Mouse (Mus musculus) hindbrain, postnatal 0 days (tissue): ENCODE results near the gene Pltp. TPM values are rescaled to one million over a fixed set of nuclear protein-coding genes. Genes with fewer than 3 reads are reported as not detected.
A peak's percentile ranks its signal among the peaks of the same experiment; 100 is the strongest.

ENCODE experiments used
- ATAC-seq: fragments of 200-750 bp; cut with Nextera tagmentation; 2 replicates; pipeline ENCODE4 v1.8.0; 2017; ENCODE audit warnings: mild to moderate bottlenecking, moderate TSS enrichment, moderate library complexity
- DNase-seq: peaks from one replicate; pipeline ENCODE4 v3.0.0-alpha.2; 2015; ENCODE audit warnings: low spot score
- H3K27ac ChIP-seq: fragments of 300-500 bp; sonication (generic); 2 replicates; pipeline ENCODE4 v1.5.1; 2014; ENCODE audit warnings: mild to moderate bottlenecking
- H3K27me3 ChIP-seq: fragments of 300-500 bp; sonication (generic); 2 replicates; pipeline ENCODE4 v1.6.1; 2014; ENCODE audit warnings: low read length, mixed read lengths; ENCODE audit not compliant: insufficient read depth
- H3K36me3 ChIP-seq: fragments of 300-500 bp; sonication (generic); 2 replicates; pipeline ENCODE4 v1.6.1; 2014; ENCODE audit warnings: low read length, mixed read lengths; ENCODE audit not compliant: insufficient read depth
- H3K4me1 ChIP-seq: fragments of 300-500 bp; sonication (generic); 2 replicates; pipeline ENCODE4 v1.6.1; 2014; ENCODE audit warnings: antibody characterized with exemption, low read length, mixed read lengths; ENCODE audit not compliant: insufficient read depth
- H3K4me2 ChIP-seq: fragments of 300-500 bp; sonication (generic); 2 replicates; pipeline ENCODE4 v1.6.1; 2014; ENCODE audit warnings: low read depth, mild to moderate bottlenecking, low read length, moderate library complexity, mixed read lengths
- H3K4me3 ChIP-seq: fragments of 300-500 bp; sonication (generic); 2 replicates; pipeline ENCODE4 v1.5.1; 2014; ENCODE audit warnings: low read length
- H3K9ac ChIP-seq: fragments of 300-500 bp; sonication (generic); replicated peaks from 2 replicates; pipeline ENCODE4 v1.6.1; 2014; ENCODE audit warnings: mild to moderate bottlenecking, low read length, moderate library complexity, mixed read lengths
- H3K9me3 ChIP-seq: fragments of 300-500 bp; sonication (generic); 2 replicates; pipeline ENCODE4 v1.6.1; 2016; ENCODE audit warnings: low read length, mixed read lengths
- CTCF ChIP-seq: IDR thresholded peaks from 2 replicates; pipeline ENCODE4 v1.5.1; 2016; ENCODE audit warnings: antibody characterized with exemption, control low read depth, low read depth
- WGBS: fragments of 180-500 bp; shearing (Covaris S2); extraction: QIAGEN DNeasy Blood & Tissue Kit; methylation state at CpG from one replicate; pipeline ENCODE4 v1.1.7; 2014; 5-methylcytosine and 5-hydroxymethylcytosine counted together
- polyA plus RNA-seq: library from polyadenylated mRNA; unstranded; fragments of >200 nt; fragmentation: Nextera tagmentation; extraction: Ambion mirVana; gene quantifications from 2 replicates; pipeline ENCODE4 v1.2.1, GENCODE M21; 2015
- total RNA-seq: library from RNA; depleted of rRNA; stranded (reverse); fragments of >200 nt; gene quantifications from 2 replicates; pipeline ENCODE4 v1.2.3, GENCODE M21; 2014

Gene Pltp
- total and polyA plus RNA-seq, 2 experiments from 2014 or later: 88.7 to 117 TPM

DNA sequence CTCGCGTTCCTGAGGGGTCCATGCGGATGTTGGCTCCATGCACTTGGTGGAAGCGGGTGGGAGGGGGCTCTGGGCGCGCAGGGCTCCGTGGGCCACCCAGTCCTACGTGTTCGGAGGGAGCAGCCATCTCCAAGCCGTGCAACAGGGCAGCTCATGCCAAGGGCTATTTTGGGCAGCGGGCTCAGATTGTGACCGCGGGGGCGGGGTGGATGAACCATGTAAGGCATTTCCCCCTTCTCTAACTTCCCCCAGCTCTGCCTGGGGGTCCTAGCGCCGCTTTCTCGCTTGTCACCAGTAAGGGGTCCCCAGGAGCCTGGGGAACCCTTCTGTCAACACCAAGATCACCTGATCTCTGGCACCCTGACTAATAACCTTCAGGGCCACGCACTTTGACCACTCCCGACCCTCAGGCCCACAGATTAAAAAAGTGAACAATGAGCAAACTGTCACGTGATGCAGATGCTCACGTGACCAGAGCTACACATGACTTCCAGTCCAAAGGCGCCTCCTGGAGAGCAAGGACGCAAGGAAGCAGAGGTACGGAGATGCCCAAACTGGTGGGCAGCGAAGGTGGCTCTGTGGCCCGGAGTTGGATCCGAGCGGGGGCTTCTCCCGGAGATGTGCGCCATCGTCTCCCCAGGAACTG lies 24.1 kb downstream of the Pltp start, which contains the start of gene Neurl2:
Gene Neurl2 (minus strand): TSS at position 143 of the 646 bp plus-strand sequence.
- DNase-seq (peak; percentile 95), ATAC-seq (peak; percentile 79)
- 0% methylated on average over 31 of the region's 31 CpGs for WGBS

DNA sequence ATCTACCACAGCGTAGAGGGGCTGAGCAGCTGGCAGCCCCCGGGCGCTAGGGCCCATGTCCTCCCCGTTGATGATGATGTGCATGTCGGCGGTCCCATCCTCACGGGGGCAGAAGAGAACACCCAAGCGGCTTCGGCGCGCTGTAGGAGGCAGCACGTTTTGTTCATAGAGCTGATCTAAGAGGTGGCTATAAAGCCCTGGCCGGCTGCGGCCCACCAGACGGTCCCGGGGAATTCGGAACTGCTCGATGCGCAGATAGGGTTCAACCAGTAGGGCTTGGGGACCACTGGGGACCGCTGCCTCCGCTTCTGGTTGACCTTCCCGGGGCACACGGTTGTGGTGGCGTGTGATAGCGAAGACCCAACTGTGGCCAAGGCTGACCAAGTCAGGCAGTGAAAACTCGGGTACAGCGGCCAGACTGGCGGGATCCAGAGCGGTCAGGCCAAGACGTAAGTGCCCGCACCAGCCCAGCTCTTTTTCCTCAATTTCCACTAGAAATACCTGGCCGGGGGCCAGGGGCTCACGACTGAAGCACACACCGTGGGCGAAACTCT lies 24.7 kb downstream of the Pltp start, which contains the start of gene Ctsa:
Gene Ctsa (plus strand): TSS at position 126 of the 554 bp plus-strand sequence.
- Histone ChIP-seq H3K4me2 (peak within 1 kb of the TSS; percentile 86), H3K36me3 (peaks cover 6% of the 10 kb centered on the region; the same call in 1 of the 2 replicates), H3K27ac (peak within 1 kb of the TSS; percentile 79), H3K4me1 (peaks cover 14% of the 10 kb centered on the region; the same call in 1 of the 2 replicates), H3K9ac (peak within 1 kb of the TSS; percentile 56), H3K27me3 (no peaks in the 10 kb centered on the region), H3K9me3 (no peaks in the 10 kb centered on the region), H3K4me3 (peak within 1 kb of the TSS; percentile 56)
- TF ChIP-seq CTCF: peak; percentile 54
- peak; percentile 79 for DNase-seq
- WGBS: under 1% methylated on average over 35 of the region's 35 CpGs
- peak; percentile 73 for ATAC-seq

More for the DNA sequence above, 24.1 kb downstream of the Pltp start, which contains the start of gene Neurl2:
- Histone ChIP-seq H3K27me3 (no peaks in the 10 kb centered on the region), H3K9ac (peak within 1 kb of the TSS; percentile 56), H3K4me2 (peak within 1 kb of the TSS; percentile 86), H3K4me3 (peak within 1 kb of the TSS; percentile 56), H3K9me3 (no peaks in the 10 kb centered on the region), H3K27ac (peak within 1 kb of the TSS; percentile 79), H3K36me3 (peaks cover 13% of the 10 kb centered on the region), H3K4me1 (peaks cover 14% of the 10 kb centered on the region; the same call in 1 of the 2 replicates)
- TF ChIP-seq CTCF: peak; percentile 19; the same call in 1 of the 2 replicates

DNA sequence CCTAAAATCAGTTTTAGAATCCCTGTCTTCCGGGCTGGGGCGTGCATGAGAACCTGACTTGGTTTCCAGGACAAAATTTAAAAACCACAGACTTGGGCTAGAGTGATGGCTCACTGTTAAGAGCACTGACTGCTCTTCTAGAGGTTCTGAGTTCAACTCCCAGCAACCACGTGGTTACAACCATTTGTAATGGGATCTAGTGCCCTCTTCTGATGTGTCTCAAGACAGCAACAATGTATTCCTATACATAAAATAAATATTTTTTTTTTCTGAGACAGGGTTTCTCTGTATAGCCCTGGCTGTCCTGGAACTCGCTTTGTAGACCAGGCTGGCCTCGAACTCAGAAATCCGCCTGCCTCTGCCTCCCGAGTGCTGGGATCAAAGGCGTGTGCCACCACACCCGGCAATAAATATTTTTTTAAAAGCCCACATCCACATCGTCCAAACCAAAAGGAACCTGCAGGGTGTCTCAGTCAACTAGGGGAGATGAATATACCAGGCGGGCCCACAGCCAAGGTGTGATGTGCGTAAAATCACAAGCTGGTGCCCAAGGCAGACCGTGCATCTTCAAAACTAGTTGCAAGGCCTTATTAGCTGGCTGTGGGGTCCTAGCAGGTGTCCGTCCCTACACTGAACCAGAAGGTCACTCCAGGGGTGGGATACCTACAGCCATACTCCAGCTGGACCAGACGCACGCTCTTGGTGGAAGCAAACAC lies 25.3 kb downstream of the Pltp start:
- no peaks in the 10 kb centered on the region for H3K27me3 ChIP-seq
- H3K4me1 ChIP-seq: peaks cover 14% of the 10 kb centered on the region; the same call in 1 of the 2 replicates
- H3K4me3 ChIP-seq: peak overlapping the region; percentile 56
- no peak for ATAC-seq
- H3K9me3 ChIP-seq: no peaks in the 10 kb centered on the region
- H3K9ac ChIP-seq: peak overlapping the region; percentile 56
- H3K36me3 ChIP-seq: peaks cover 5% of the 10 kb centered on the region; the same call in 1 of the 2 replicates
- peak overlapping the region; percentile 86 for H3K4me2 ChIP-seq
- no peak for TF ChIP-seq CTCF
- no peak for DNase-seq
- WGBS: 50% methylated on average over 16 of the region's 16 CpGs
- peak overlapping the region; percentile 79 for H3K27ac ChIP-seq

DNA sequence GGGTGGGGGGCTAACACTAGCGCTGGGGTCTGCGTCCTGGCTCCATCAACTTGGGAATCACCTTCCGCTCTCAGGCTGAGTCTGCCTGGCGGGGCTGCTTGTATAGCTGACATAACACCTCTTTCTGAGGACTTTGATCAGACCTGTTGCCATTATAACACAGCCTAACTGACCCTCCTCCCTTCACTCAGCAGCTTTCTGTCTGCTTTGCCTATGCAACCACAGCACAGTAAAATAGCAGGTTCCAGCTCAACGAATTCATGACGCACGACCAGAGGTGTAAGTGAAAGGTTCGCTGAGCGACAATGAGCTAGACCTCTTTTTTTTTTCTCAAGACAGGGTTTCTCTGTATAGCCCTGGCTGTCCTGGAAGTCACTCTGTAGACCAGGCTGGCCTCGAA lies 26.5 kb downstream of the Pltp start:
- Histone ChIP-seq H3K9ac (no peak overlapping the region), H3K4me3 (no peak overlapping the region), H3K9me3 (no peaks in the 10 kb centered on the region), H3K27ac (no peak overlapping the region), H3K4me2 (no peak overlapping the region), H3K36me3 (peaks cover 6% of the 10 kb centered on the region; the same call in 1 of the 2 replicates), H3K27me3 (no peaks in the 10 kb centered on the region), H3K4me1 (peaks cover 14% of the 10 kb centered on the region; the same call in 1 of the 2 replicates)
- DNase-seq (no peak), ATAC-seq (no peak)
- no peak for TF ChIP-seq CTCF
- WGBS: 90% methylated on average over 10 of the region's 10 CpGs

DNA sequence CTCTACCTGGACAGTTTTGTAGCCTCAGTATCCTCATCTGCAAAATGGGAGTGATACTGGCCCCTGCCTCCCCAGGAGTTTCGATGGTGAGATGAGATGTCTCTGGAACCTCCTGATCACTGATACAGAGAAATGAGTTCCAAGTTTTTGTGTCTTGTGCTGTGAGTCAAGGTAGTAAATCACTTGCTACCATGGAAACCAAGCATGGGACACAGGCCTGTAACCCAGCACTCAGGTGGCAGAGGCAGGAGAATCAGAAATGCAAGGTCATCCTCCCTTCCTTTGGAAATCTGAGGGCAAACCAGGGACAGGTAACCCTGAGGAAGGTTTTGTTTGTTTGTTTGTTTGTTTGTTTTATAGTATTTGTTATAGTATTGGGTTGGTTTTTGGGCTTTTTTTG lies 28.4 kb downstream of the Pltp start:
- WGBS: 94% methylated on average over 1 of the region's 1 CpGs
- Histone ChIP-seq H3K27me3 (no peaks in the 10 kb centered on the region), H3K9me3 (no peaks in the 10 kb centered on the region), H3K27ac (no peak overlapping the region), H3K4me3 (no peak overlapping the region), H3K36me3 (peaks cover 18% of the 10 kb centered on the region; the same call in 1 of the 2 replicates), H3K9ac (no peak overlapping the region), H3K4me2 (no peak overlapping the region), H3K4me1 (peaks cover 4% of the 10 kb centered on the region; the same call in 1 of the 2 replicates)
- no peak for ATAC-seq
- TF ChIP-seq CTCF: no peak
- no peak for DNase-seq

DNA sequence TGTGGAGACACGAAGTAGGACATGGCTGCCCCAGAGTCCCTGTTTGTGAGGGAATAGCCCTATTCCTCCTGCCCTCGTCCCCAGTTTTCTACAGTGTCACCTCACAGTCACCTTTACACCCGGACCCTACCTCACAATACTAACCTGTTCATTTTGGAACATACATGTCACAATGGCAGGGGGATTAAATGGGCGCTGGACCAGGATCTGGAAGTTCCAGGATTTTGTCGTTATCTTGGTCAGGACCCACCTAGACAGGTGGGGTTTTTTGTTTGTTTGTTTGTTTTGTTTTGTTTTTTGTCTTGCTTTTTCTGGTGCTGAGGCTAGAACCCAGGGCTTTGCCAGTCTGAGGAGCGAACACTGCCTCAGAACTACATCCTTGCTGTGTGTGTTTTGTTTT lies 29.1 kb downstream of the Pltp start, which contains the start of gene Spata25:
Gene Spata25 (minus strand): TSS at position 101 of the 400 bp plus-strand sequence.
- Histone ChIP-seq H3K27ac (no peak within 1 kb of the TSS), H3K4me2 (no peak within 1 kb of the TSS), H3K27me3 (no peaks in the 10 kb centered on the region), H3K9ac (no peak within 1 kb of the TSS), H3K36me3 (peaks cover 18% of the 10 kb centered on the region; the same call in 1 of the 2 replicates), H3K4me1 (peaks cover 3% of the 10 kb centered on the region; the same call in 1 of the 2 replicates), H3K4me3 (no peak within 1 kb of the TSS), H3K9me3 (no peaks in the 10 kb centered on the region)
- ATAC-seq: no peak
- TF ChIP-seq CTCF: no peak
- WGBS: 86% methylated on average over 6 of the region's 6 CpGs
- DNase-seq: no peak
